Mouse (Mus musculus): ENCODE measurements at regions not wholly inside any gene's neighbourhood (a gene's known extent, or its start where the extent isn't known, plus 50 kb on each side); places are given as distances from the start of the nearest gene placed in this dataset.

DNA sequence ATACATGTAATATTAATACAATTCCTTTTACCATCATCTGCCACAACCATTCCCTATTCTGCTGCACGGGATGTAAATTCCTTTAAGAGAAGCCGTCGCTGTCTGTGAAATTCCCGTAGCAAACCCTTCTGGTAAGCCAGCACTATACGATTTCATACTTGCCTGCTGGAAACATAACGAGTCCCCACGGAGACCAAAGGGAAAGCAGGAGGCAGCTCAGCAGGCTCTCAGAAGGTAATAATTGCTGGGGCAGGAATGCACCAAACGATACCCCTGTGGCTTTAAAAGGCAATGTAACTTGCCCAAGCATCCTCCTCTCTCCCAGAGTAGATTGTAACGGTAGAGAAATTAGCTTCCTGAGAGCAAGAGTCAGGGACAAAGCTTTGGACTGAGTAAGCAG, 114.0 kb upstream of the Hes1 start:
- TF ChIP-seq POLR2A (IDR thresholded peaks at IDR 0.05; ENCODE audit: insufficient read length, low read depth): no peak
- no peak for TF ChIP-seq USF1 (IDR thresholded peaks at IDR 0.05; ENCODE audit: low read depth)
- no peak for TF ChIP-seq MAX (IDR thresholded peaks at IDR 0.05; ENCODE audit: low read depth)
